In the genomic region with DNA sequence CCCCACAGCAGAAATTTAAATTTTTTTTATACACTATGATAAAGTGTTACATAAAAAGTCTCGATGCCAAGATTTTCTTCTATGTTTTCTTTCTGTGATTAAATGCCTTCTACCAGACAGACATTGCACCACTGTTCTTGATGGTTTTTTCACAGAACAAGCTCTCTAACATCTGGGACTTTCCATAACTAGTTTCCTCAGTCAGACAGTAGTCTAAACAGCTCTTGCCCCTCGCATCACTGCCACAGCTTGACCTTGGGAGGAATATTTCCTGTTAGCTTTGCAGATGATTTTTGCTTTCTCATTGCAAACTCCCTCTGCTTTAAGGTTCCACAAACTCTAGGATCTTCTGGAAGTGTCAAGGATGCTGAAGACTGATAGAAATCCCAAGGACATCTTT, we compare ENCODE assay signal across 8 mouse cellular contexts. TPM values are rescaled to one million over a fixed set of nuclear protein-coding genes. Genes with fewer than 3 reads are reported as not detected.
DNase-seq lines count a peak whose midpoint lies in the region; ATAC-seq lines count a peak whose summit lies in the region.

No protein-coding gene starts in this region.

- no peaks in the 10 kb centered on the region for H3K9me3 ChIP-seq in kidney, embryonic 14.5 days (ENCODE audit: control insufficient read depth, low read length)
- H3K9me3 ChIP-seq in hindbrain, embryonic 16.5 days (ENCODE audit: control insufficient read depth, low read length), result no peaks in the 10 kb centered on the region
- no peaks in the 10 kb centered on the region for H3K9me3 ChIP-seq in midbrain, embryonic 14.5 days (ENCODE audit: control insufficient read depth, low read length)

- no peaks in the 10 kb centered on the region for H3K27me3 ChIP-seq in kidney, embryonic 14.5 days (ENCODE audit: control insufficient read depth, insufficient read depth, low read length)
- H3K27me3 ChIP-seq in hindbrain, embryonic 16.5 days (replicated peaks; ENCODE audit: control insufficient read depth, insufficient read depth, low read length), result no peaks in the 10 kb centered on the region
- no peaks in the 10 kb centered on the region for H3K27me3 ChIP-seq in midbrain, embryonic 14.5 days (ENCODE audit: control insufficient read depth, insufficient read depth, low read length)

- peak overlapping the region; percentile 71 for H3K4me3 ChIP-seq in kidney, embryonic 14.5 days (ENCODE audit: low read length)
- peak overlapping the region; percentile 78 for H3K4me3 ChIP-seq in hindbrain, embryonic 16.5 days (ENCODE audit: low read length)
- peak overlapping the region; percentile 69 for H3K4me3 ChIP-seq in midbrain, embryonic 14.5 days (replicated peaks; ENCODE audit: low read depth, low read length)

- H3K4me2 ChIP-seq in kidney, embryonic 14.5 days (replicated peaks; ENCODE audit: low read depth, low read length), result peak overlapping the region; percentile 53
- H3K4me2 ChIP-seq in hindbrain, embryonic 16.5 days (ENCODE audit: low read length), result peak overlapping the region; percentile 73
- H3K4me2 ChIP-seq in midbrain, embryonic 14.5 days (ENCODE audit: low read length), result peak overlapping the region; percentile 61

- H3K4me1 ChIP-seq in kidney, embryonic 14.5 days (ENCODE audit: control insufficient read depth, insufficient read depth, low read length), result peaks cover 10% of the 10 kb centered on the region; the same call in 1 of the 2 replicates
- peaks cover 14% of the 10 kb centered on the region for H3K4me1 ChIP-seq in hindbrain, embryonic 16.5 days (ENCODE audit: control insufficient read depth, insufficient read depth, low read depth, low read length)
- H3K4me1 ChIP-seq in midbrain, embryonic 14.5 days (ENCODE audit: control insufficient read depth, insufficient read depth, low read length), result peaks cover 10% of the 10 kb centered on the region; the same call in 1 of the 2 replicates

- H3K36me3 ChIP-seq in kidney, embryonic 14.5 days (ENCODE audit: control insufficient read depth, insufficient read depth, low read length), result peaks cover 9% of the 10 kb centered on the region
- no peaks in the 10 kb centered on the region; the same call in 1 of the 2 replicates for H3K36me3 ChIP-seq in hindbrain, embryonic 16.5 days (ENCODE audit: control insufficient read depth, insufficient read depth, low read length)
- H3K36me3 ChIP-seq in midbrain, embryonic 14.5 days (ENCODE audit: control insufficient read depth, insufficient read depth, low read length), result peaks cover 5% of the 10 kb centered on the region

- H3K27ac ChIP-seq in kidney, embryonic 14.5 days (ENCODE audit: low read depth, low read length), result peak overlapping the region; percentile 98
- peak overlapping the region; percentile 98 for H3K27ac ChIP-seq in hindbrain, embryonic 16.5 days (ENCODE audit: low read depth, low read length)
- peak overlapping the region; percentile 99 for H3K27ac ChIP-seq in midbrain, embryonic 14.5 days (replicated peaks; ENCODE audit: low read depth, low read length)

- H3K9ac ChIP-seq in kidney, embryonic 14.5 days (ENCODE audit: low read depth, low read length), result peak overlapping the region; percentile 98; the same call in 1 of the 2 replicates
- peak overlapping the region; percentile 99 for H3K9ac ChIP-seq in hindbrain, embryonic 16.5 days (ENCODE audit: low read depth, low read length)
- H3K9ac ChIP-seq in midbrain, embryonic 14.5 days (replicated peaks; ENCODE audit: low read length), result peak overlapping the region; percentile 99

- WGBS in kidney, embryonic 14.5 days, result 35% methylated on average over 2 of the region's 2 CpGs
- 47% methylated on average over 2 of the region's 2 CpGs for WGBS in hindbrain, embryonic 16.5 days
- 51% methylated on average over 2 of the region's 2 CpGs for WGBS in midbrain, embryonic 14.5 days

- peak; percentile 4; the same call in 1 of the 2 replicates for ATAC-seq in kidney, embryonic 14.5 days (ENCODE audit: low FRiP score, low TSS enrichment)
- ATAC-seq in common myeloid progenitor, adult 5-6 weeks (replicated peaks; ENCODE audit: low read depth, poor library complexity, severe bottlenecking), result peak; percentile 11; the same call in 1 of the 2 replicates
- peak; percentile 9 for ATAC-seq in hindbrain, embryonic 16.5 days
- peak; percentile 7; the same call in 1 of the 2 replicates for ATAC-seq in midbrain, embryonic 14.5 days (ENCODE audit: low FRiP score, low TSS enrichment)

- DNase-seq in kidney, postnatal 36 days, result no peak
- DNase-seq in midbrain, embryonic 14.5 days, result no peak
- DNase-seq in layer of hippocampus, adult 18-20 months (ENCODE audit: low spot score in 2 of 2), result no peak
- DNase-seq in gastrocnemius, postnatal 25 days, result no peak
- no peak for DNase-seq in layer of hippocampus, adult 9-10 months (ENCODE audit: low spot score)

RNA-seq across cellular contexts. Expression of a gene that starts 0.4 kb away (rescaled TPM):
- 59.5 and 72.7 TPM in 2 replicates for polyA plus RNA-seq in kidney, embryonic 14.5 days (2014; fragmentation: Nextera tagmentation; extraction: Ambion mirVana)
- total RNA-seq in common myeloid progenitor, adult 5-6 weeks (2017), result 26.4 and 31.0 TPM in 2 replicates
- polyA plus RNA-seq in hindbrain, embryonic 16.5 days (2015; fragmentation: Nextera tagmentation; extraction: Ambion mirVana), result 59.4 and 61.8 TPM in 2 replicates
- 83.8 and 94.4 TPM in 2 replicates for polyA plus RNA-seq in midbrain, embryonic 14.5 days (2014; fragmentation: Nextera tagmentation; extraction: Ambion mirVana)
- total RNA-seq in layer of hippocampus, adult 18-20 months (2021), result 10 to 100 TPM; 18.8 to 20.3 TPM
- 1 to 10 TPM; 6.5 to 8.8 TPM for total RNA-seq in gastrocnemius, postnatal 25 days (2021)

RNA-seq across cellular contexts. Expression of a gene that starts 26.9 kb away (rescaled TPM):
- polyA plus RNA-seq in kidney, embryonic 14.5 days (2014; fragmentation: Nextera tagmentation; extraction: Ambion mirVana), result 0.13 TPM in 1 of 2 replicates, not detected in the other
- total RNA-seq in common myeloid progenitor, adult 5-6 weeks (2017), result 36.0 and 36.3 TPM in 2 replicates
- polyA plus RNA-seq in hindbrain, embryonic 16.5 days (2015; fragmentation: Nextera tagmentation; extraction: Ambion mirVana), result not detected in 2 replicates
- polyA plus RNA-seq in midbrain, embryonic 14.5 days (2014; fragmentation: Nextera tagmentation; extraction: Ambion mirVana), result not detected in 2 replicates
- total RNA-seq in layer of hippocampus, adult 18-20 months (2021), result not detected
- not detected for total RNA-seq in gastrocnemius, postnatal 25 days (2021)

RNA-seq across cellular contexts. Expression of a gene that starts 39.5 kb away (rescaled TPM):
- 0.85 and 1.7 TPM in 2 replicates for polyA plus RNA-seq in kidney, embryonic 14.5 days (2014; fragmentation: Nextera tagmentation; extraction: Ambion mirVana)
- not detected in 2 replicates for total RNA-seq in common myeloid progenitor, adult 5-6 weeks (2017)
- 0.41 and 0.64 TPM in 2 replicates for polyA plus RNA-seq in hindbrain, embryonic 16.5 days (2015; fragmentation: Nextera tagmentation; extraction: Ambion mirVana)
- not detected in 2 replicates for polyA plus RNA-seq in midbrain, embryonic 14.5 days (2014; fragmentation: Nextera tagmentation; extraction: Ambion mirVana)
- total RNA-seq in layer of hippocampus, adult 18-20 months (2021), result under 1 TPM; 0.27 to 0.36 TPM
- total RNA-seq in gastrocnemius, postnatal 25 days (2021), result under 1 TPM in 1 of 2 experiments, not detected in 1; 0.24 TPM

Comparison
In these comparisons a context has a peak if more than half of its experiments do, and no peak if none do; other contexts are left out.
1. RNA of a gene that starts 26.9 kb away (total RNA-seq): 36.0 to 36.3 TPM in common myeloid progenitor, adult 5-6 weeks; not detected in layer of hippocampus, adult 18-20 months and not detected in gastrocnemius, postnatal 25 days; every median in the first group is over 10 times any median in the second.
2. Peak in every context shown above with its lines, with median percentiles within 50 percentile points of each other: ATAC-seq, H3K27ac ChIP-seq, H3K4me2 ChIP-seq, H3K4me3 ChIP-seq and H3K9ac ChIP-seq.